Mouse (Mus musculus) neural tube, embryonic 11.5 days (tissue): Measurements from ENCODE around the gene Arpc1b. TPM values are rescaled to one million over a fixed set of nuclear protein-coding genes. Genes with fewer than 3 reads are reported as not detected.
"Not testable (repeated sequence)": the region's sequence is repeated elsewhere in the genome, so short reads cannot be mapped to it uniquely, and the experiment has no call there.

Experiments used
- ATAC-seq: fragments of 200-750 bp; cut with Nextera tagmentation; 2 replicates; pipeline ENCODE4 v1.8.0; 2017; ENCODE audit warnings: moderate number of reproducible peaks, mild to moderate bottlenecking, moderate TSS enrichment, moderate library complexity; ENCODE audit not compliant: insufficient read depth, low FRiP score, low TSS enrichment
- DNase-seq: peaks from one replicate; pipeline ENCODE4 v3.0.0-alpha.2; 2015; ENCODE audit warnings: low spot score
- H3K27ac ChIP-seq: fragments of 300-500 bp; sonication (generic); 2 replicates; pipeline ENCODE4 v1.5.1; 2014; ENCODE audit warnings: low read depth, mild to moderate bottlenecking, low read length
- H3K27me3 ChIP-seq: fragments of 300-500 bp; sonication (generic); 2 replicates; pipeline ENCODE4 v1.6.1; 2014; ENCODE audit warnings: mild to moderate bottlenecking, low read length, mixed read lengths; ENCODE audit not compliant: control insufficient read depth, insufficient read depth
- H3K36me3 ChIP-seq: fragments of 300-500 bp; sonication (generic); 2 replicates; pipeline ENCODE4 v1.6.1; 2014; ENCODE audit warnings: mild to moderate bottlenecking, low read length, moderate library complexity, mixed read lengths; ENCODE audit not compliant: control insufficient read depth, insufficient read depth
- H3K4me1 ChIP-seq: fragments of 300-500 bp; sonication (generic); 2 replicates; pipeline ENCODE4 v1.6.1; 2014; ENCODE audit warnings: low read length, mixed read lengths; ENCODE audit not compliant: control insufficient read depth, insufficient read depth
- H3K4me2 ChIP-seq: fragments of 300-500 bp; sonication (generic); 2 replicates; pipeline ENCODE4 v1.6.1; 2014; ENCODE audit warnings: low read depth, mild to moderate bottlenecking, moderate library complexity
- H3K4me3 ChIP-seq: fragments of 300-500 bp; sonication (generic); 2 replicates; pipeline ENCODE4 v1.5.1; 2014; ENCODE audit warnings: low read depth, low read length
- H3K9ac ChIP-seq: fragments of 300-500 bp; sonication (generic); 2 replicates; pipeline ENCODE4 v1.6.1; 2014; ENCODE audit warnings: mild to moderate bottlenecking, low read length
- H3K9me3 ChIP-seq: fragments of 300-500 bp; sonication (generic); 2 replicates; pipeline ENCODE4 v1.6.1; 2016; ENCODE audit warnings: low read length; ENCODE audit not compliant: control insufficient read depth
- WGBS: fragments of 180-500 bp; shearing (Covaris S2); extraction: QIAGEN DNeasy Blood & Tissue Kit; methylation state at CpG from one replicate; pipeline ENCODE4 v1.1.7; 2014; 5-methylcytosine and 5-hydroxymethylcytosine counted together
- polyA plus RNA-seq: library from polyadenylated mRNA; unstranded; fragments of >200 nt; fragmentation: Nextera tagmentation; extraction: Ambion mirVana; gene quantifications from 2 replicates; pipeline ENCODE4 v1.2.1, GENCODE M21; 2014

The Arpc1b gene
- polyA plus RNA-seq, 1 experiment from 2014 or later, result 68.5 TPM

DNA sequence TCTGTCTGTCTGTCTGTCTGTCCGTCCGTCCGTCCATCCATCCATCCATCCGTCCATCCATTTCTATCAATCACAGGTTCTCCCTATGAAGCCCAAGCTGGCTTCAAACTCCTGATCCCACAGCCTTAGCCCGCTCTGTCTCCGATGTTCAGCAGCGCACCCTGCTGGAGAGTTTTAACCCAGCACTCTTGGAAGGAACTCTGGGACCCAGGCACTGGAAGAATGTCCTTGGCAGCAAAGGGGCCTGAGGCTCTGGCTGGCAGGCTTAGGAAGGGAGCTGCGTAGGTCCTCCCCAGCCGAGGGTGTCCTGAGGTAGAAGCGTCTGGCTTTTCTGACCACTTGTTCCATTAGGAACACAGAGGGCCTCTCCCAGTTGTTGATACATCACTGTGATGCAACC is 2.9 kb downstream of the Arpc1b start:
- no peaks in the 10 kb centered on the region for H3K9me3 ChIP-seq
- H3K27me3 ChIP-seq, result peaks cover 11% of the 10 kb centered on the region; the same call in 1 of the 2 replicates
- H3K27ac ChIP-seq, result no peak overlapping the region
- H3K9ac ChIP-seq, result no peak overlapping the region
- H3K4me2 ChIP-seq, result no peak overlapping the region
- DNase-seq, result peak; percentile 56
- no peak for ATAC-seq
- H3K4me3 ChIP-seq, result no peak overlapping the region
- 42% methylated on average over 10 of the region's 10 CpGs for WGBS
- no peaks in the 10 kb centered on the region for H3K36me3 ChIP-seq
- 0 out of 2 replicates have a peak, but pooled peaks cover 3% of the 10 kb centered on the region for H3K4me1 ChIP-seq

DNA sequence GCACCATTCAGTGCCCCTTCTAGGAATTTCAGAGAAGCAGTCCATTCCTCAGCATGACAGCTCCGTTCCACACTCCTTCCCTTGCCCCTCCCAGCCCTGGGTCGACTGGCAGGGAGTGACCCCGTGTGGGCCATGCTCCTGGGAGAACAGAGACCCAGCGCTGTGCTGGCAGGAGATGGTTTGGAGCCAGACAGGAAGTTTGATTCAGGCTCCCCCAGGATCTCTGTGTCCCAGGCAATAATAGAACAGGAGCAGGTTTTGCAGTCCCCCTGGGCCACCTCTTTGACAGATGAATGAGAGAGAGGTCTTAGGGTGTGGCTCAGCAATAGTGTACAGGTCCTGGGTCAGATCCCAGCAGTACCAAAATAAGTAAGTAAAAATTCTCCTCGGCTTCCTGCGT is 4.0 kb downstream of the Arpc1b start:
- no peak overlapping the region for H3K9ac ChIP-seq
- H3K9me3 ChIP-seq, result no peaks in the 10 kb centered on the region
- 64% methylated on average over 6 of the region's 6 CpGs for WGBS
- ATAC-seq, result no peak
- no peak overlapping the region for H3K4me3 ChIP-seq
- peaks cover 11% of the 10 kb centered on the region; the same call in 1 of the 2 replicates for H3K27me3 ChIP-seq
- no peak overlapping the region for H3K27ac ChIP-seq
- H3K36me3 ChIP-seq, result no peaks in the 10 kb centered on the region
- 0 out of 2 replicates have a peak, but pooled peaks cover 3% of the 10 kb centered on the region for H3K4me1 ChIP-seq
- no peak for DNase-seq
- no peak overlapping the region for H3K4me2 ChIP-seq

DNA sequence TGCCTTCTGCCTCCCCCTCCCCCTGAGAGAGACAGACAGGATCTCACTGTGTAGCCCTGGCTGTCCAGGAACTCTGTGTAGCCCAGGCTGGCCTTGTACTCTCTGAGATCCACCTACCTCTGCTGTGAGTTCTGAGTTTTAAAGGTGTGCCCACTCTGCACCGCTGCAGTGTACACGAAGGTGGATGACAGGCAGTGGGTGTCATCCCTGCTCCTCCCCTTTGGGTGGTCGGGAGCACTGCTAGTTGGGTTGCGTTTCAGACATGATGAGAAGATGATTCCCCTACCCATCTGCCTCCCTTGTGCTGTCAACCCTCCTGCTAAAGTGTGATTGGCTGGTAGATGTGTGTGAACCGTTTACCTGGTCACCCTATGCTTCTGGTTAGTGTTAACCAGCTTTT is 4.4 kb downstream of the Arpc1b start:
- Histone ChIP-seq H3K36me3 (no peaks in the 10 kb centered on the region), H3K9me3 (no peaks in the 10 kb centered on the region), H3K9ac (no peak overlapping the region), H3K27me3 (peaks cover 11% of the 10 kb centered on the region; the same call in 1 of the 2 replicates), H3K27ac (no peak overlapping the region), H3K4me3 (no peak overlapping the region), H3K4me1 (0 out of 2 replicates have a peak, but pooled peaks cover 3% of the 10 kb centered on the region), H3K4me2 (no peak overlapping the region)
- no peak for DNase-seq
- no peak for ATAC-seq
- WGBS, result 89% methylated on average over 5 of the region's 5 CpGs

DNA sequence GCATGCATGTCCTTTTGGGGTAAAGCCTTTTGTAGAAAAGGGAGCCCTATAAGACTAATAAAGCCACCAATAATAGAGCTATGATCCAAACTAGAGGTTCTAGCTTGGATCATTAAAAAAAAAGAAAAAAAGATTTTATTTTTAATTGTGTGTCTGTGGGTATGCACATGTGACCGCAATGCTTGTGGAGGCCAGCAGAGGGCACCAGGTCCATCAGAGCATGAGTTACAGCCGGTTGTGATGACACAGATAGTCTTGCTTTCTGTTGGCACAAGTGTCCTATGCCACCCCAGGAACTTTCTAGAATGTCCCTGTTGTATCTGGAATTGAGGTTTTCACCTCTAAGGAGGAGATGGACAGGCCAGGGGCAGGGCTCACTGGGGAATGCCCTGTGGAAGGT is 5.4 kb downstream of the Arpc1b start:
- no peaks in the 10 kb centered on the region for H3K4me1 ChIP-seq
- no peaks in the 10 kb centered on the region for H3K36me3 ChIP-seq
- no peak overlapping the region for H3K4me2 ChIP-seq
- H3K4me3 ChIP-seq, result no peak overlapping the region
- 88% methylated on average over 2 of the region's 2 CpGs for WGBS
- ATAC-seq (no peak), DNase-seq (no peak)
- no peak overlapping the region for H3K27ac ChIP-seq
- no peak overlapping the region for H3K9ac ChIP-seq
- no peaks in the 10 kb centered on the region for H3K9me3 ChIP-seq
- peaks cover 6% of the 10 kb centered on the region; the same call in 1 of the 2 replicates for H3K27me3 ChIP-seq

DNA sequence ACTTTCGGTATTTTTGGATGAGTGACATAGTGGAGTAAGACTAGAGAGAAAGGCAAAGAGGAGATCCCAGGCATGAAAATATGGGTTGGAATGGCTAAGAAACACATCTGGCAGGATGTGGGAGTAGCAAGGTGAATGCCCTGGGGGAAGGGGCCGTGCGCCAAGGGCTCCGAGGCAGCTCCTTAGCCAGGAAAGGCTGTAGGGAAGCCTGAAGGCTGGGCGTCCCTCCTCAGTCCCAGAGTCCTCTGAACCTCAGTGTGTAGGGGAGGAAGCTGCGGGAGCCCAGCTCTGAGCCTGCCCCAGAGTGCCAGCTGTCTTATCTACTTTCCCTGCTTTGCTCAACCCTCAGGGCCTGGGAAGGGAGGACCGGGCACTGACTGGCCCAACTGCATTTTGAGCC is 6.9 kb downstream of the Arpc1b start:
- Histone ChIP-seq H3K27me3 (no peaks in the 10 kb centered on the region), H3K4me1 (no peaks in the 10 kb centered on the region), H3K9ac (no peak overlapping the region), H3K27ac (no peak overlapping the region), H3K9me3 (no peaks in the 10 kb centered on the region), H3K36me3 (no peaks in the 10 kb centered on the region), H3K4me3 (no peak overlapping the region), H3K4me2 (no peak overlapping the region)
- WGBS, result 70% methylated on average over 7 of the region's 7 CpGs
- ATAC-seq, result no peak
- DNase-seq, result peak; percentile 9

DNA sequence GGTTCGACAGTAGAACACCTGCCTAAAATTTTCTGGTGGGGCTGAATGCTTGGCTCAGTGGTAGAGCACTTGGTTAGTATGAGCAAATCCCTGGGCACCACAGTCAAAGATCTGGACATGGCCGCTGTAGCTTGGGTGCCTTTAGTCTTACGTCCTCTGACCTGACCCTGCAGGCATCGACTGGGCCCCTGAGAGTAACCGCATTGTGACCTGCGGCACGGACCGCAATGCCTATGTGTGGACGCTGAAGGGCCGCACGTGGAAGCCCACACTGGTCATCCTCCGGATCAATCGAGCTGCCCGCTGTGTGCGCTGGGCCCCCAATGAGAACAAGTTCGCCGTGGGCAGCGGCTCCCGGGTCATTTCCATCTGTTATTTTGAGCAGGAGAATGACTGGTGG is 9.4 kb downstream of the Arpc1b start:
- DNase-seq, result no peak
- Histone ChIP-seq H3K27me3 (no peaks in the 10 kb centered on the region), H3K9me3 (no peaks in the 10 kb centered on the region), H3K4me1 (no peaks in the 10 kb centered on the region), H3K4me2 (no peak overlapping the region), H3K27ac (no peak overlapping the region), H3K36me3 (peaks cover 2% of the 10 kb centered on the region; the same call in 1 of the 2 replicates), H3K4me3 (no peak overlapping the region), H3K9ac (no peak overlapping the region)
- no peak for ATAC-seq
- 92% methylated on average over 19 of the region's 19 CpGs for WGBS

DNA sequence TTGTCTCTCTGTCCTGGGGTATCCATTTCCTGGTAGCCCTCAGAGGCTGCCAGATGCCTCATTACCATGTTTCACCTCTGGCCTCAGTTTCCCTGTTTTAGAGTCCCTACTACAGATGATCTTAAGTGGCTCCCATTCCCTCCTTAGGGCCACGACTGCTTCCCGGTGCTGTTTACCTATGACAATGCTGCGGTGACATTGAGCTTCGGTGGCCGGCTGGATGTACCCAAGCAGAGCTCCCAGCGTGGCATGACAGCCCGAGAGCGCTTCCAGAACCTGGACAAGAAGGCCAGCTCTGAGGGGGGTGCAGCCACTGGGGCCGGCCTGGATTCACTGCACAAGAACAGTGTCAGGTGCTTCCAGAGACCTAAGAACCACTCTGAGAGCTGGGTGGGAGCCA is 12.6 kb downstream of the Arpc1b start:
- peaks cover 18% of the 10 kb centered on the region for H3K36me3 ChIP-seq
- H3K4me1 ChIP-seq, result no peaks in the 10 kb centered on the region
- DNase-seq (no peak), ATAC-seq (no peak)
- H3K4me2 ChIP-seq, result no peak overlapping the region
- no peaks in the 10 kb centered on the region for H3K27me3 ChIP-seq
- no peaks in the 10 kb centered on the region for H3K9me3 ChIP-seq
- no peak overlapping the region for H3K27ac ChIP-seq
- WGBS, result 95% methylated on average over 9 of the region's 9 CpGs
- H3K9ac ChIP-seq, result no peak overlapping the region
- no peak overlapping the region for H3K4me3 ChIP-seq

DNA sequence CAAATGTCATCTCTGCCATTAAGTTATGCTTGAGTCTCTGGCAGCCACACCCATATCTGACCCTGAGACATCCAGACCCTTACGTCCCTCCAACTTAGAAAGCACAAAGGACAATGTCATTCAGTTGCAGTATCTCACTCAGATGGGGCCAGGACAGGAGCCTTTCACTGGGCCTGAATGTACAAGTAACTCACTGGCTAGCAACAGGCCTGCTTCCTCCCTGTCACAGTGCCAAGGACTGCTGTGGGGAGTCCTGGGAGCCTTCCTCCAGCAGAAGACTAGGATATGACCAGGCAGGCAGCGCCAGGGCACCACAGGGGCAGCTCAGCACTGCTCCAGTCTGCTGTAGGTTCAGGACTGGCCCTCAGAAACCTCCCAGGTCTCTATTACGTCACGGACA is 15.1 kb downstream of the Arpc1b start:
- no peak for ATAC-seq
- DNase-seq, result no peak
- WGBS, result 92% methylated on average over 4 of the region's 4 CpGs
- H3K4me2 ChIP-seq, result no peak overlapping the region
- H3K36me3 ChIP-seq, result peaks cover 36% of the 10 kb centered on the region
- H3K9me3 ChIP-seq, result no peaks in the 10 kb centered on the region
- no peak overlapping the region for H3K4me3 ChIP-seq
- no peaks in the 10 kb centered on the region for H3K4me1 ChIP-seq
- no peaks in the 10 kb centered on the region for H3K27me3 ChIP-seq
- H3K9ac ChIP-seq, result no peak overlapping the region
- H3K27ac ChIP-seq, result no peak overlapping the region

DNA sequence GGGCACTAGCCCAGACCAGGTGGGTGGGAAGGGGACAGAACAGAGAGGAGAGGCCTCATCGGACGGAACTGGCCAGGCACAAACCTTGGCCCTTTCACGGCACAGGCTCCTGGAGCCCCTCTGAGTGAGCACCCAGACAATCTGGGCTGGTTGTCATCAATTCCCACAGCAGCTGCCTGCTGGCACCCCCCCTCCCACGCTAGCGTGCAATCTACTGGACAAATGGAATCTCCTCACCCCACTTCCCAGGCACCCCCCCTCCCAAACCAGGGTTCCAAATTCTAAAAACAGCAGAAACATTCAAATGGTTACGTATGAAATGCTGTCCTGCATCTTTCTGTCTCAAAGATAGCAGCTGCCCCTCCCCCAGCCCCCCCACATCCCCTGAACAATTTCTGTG is 15.8 kb downstream of the Arpc1b start:
- H3K9me3 ChIP-seq, ATAC-seq, DNase-seq, H3K4me2 ChIP-seq, H3K27me3 ChIP-seq, H3K27ac ChIP-seq, H3K9ac ChIP-seq, H3K4me3 ChIP-seq, H3K4me1 ChIP-seq: not testable (repeated sequence)
- 93% methylated on average over 2 of the region's 6 CpGs for WGBS
- H3K36me3 ChIP-seq, result peaks cover 41% of the 10 kb centered on the region
